In the genomic region with DNA sequence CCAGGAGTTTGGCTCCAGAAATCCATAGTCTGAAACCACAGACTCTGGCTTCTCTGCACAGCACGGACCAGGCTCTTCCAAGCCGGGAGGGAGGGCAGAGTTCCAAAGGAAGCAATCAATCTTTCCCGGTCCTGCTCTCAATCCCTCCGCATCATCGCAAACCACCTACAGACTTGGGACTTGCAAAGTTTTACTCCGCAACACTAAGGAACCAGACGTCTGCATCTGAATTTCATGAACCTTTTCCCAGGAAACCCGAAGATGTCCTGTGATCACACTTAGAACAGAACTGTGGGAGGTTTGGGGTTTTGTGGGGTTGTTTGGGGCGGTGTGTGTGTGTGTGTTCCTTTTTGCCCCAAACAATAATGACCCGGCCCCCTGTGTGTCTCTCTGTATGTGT, we compare ENCODE assay signal across 8 mouse cellular contexts. TPM values are rescaled to one million over a fixed set of nuclear protein-coding genes. Genes with fewer than 3 reads are reported as not detected.
A peak's percentile ranks its signal among the peaks of the same experiment; 100 is the strongest.
DNase-seq lines count a peak whose midpoint lies in the region; ATAC-seq lines count a peak whose summit lies in the region.

No protein-coding gene starts in this region.

- intact Hi-C loops in heart, postnatal 25 days (cut with DNase I) = no loop called here

- H3K4me2 ChIP-seq in embryonic facial prominence, embryonic 15.5 days (replicated peaks) = peak overlapping the region; percentile 73
- peak overlapping the region; percentile 94 for H3K4me2 ChIP-seq in hindbrain, embryonic 16.5 days (ENCODE audit: low read length)
- H3K4me2 ChIP-seq in liver, embryonic 15.5 days = peak overlapping the region; percentile 90
- H3K4me2 ChIP-seq in neural tube, embryonic 15.5 days = peak overlapping the region; percentile 89

- H3K4me3 ChIP-seq in embryonic facial prominence, embryonic 15.5 days (replicated peaks) = peak overlapping the region; percentile 91
- peak overlapping the region; percentile 82 for H3K4me3 ChIP-seq in hindbrain, embryonic 16.5 days (ENCODE audit: low read length)
- peak overlapping the region; percentile 85 for H3K4me3 ChIP-seq in liver, embryonic 15.5 days (replicated peaks)
- H3K4me3 ChIP-seq in neural tube, embryonic 15.5 days (replicated peaks) = peak overlapping the region; percentile 97

- peaks cover 23% of the 10 kb centered on the region for H3K4me1 ChIP-seq in embryonic facial prominence, embryonic 15.5 days
- peaks cover 14% of the 10 kb centered on the region for H3K4me1 ChIP-seq in hindbrain, embryonic 16.5 days (ENCODE audit: control insufficient read depth, insufficient read depth, low read depth, low read length)
- H3K4me1 ChIP-seq in liver, embryonic 15.5 days (replicated peaks) = peaks cover 38% of the 10 kb centered on the region
- H3K4me1 ChIP-seq in neural tube, embryonic 15.5 days = peaks cover 35% of the 10 kb centered on the region

- H3K9ac ChIP-seq in embryonic facial prominence, embryonic 15.5 days = peak overlapping the region; percentile 79
- H3K9ac ChIP-seq in hindbrain, embryonic 16.5 days (ENCODE audit: low read depth, low read length) = peak overlapping the region; percentile 74
- H3K9ac ChIP-seq in liver, embryonic 15.5 days = peak overlapping the region; percentile 89
- peak overlapping the region; percentile 89 for H3K9ac ChIP-seq in neural tube, embryonic 15.5 days (replicated peaks)

- H3K9me3 ChIP-seq in embryonic facial prominence, embryonic 15.5 days (replicated peaks) = no peaks in the 10 kb centered on the region
- H3K9me3 ChIP-seq in hindbrain, embryonic 16.5 days (ENCODE audit: control insufficient read depth, low read length) = no peaks in the 10 kb centered on the region
- no peaks in the 10 kb centered on the region for H3K9me3 ChIP-seq in liver, embryonic 15.5 days (replicated peaks)
- no peaks in the 10 kb centered on the region for H3K9me3 ChIP-seq in neural tube, embryonic 15.5 days (replicated peaks)

- WGBS in embryonic facial prominence, embryonic 15.5 days = 2% methylated on average over 10 of the region's 10 CpGs
- WGBS in hindbrain, embryonic 16.5 days = 4% methylated on average over 10 of the region's 10 CpGs
- WGBS in liver, embryonic 15.5 days (ENCODE audit: insufficient replicate concordance) = 3% methylated on average over 10 of the region's 10 CpGs
- 1% methylated on average over 10 of the region's 10 CpGs for WGBS in neural tube, embryonic 15.5 days

- peak; percentile 21 to 47 for DNase-seq in heart, adult 18-20 months
- no peak for DNase-seq in heart, postnatal 25 days (ENCODE audit: low spot score)
- peak; percentile 78 for DNase-seq in adrenal gland, adult 2 months
- DNase-seq in retina, postnatal 1 day = no peak

- H3K27ac ChIP-seq in embryonic facial prominence, embryonic 15.5 days (replicated peaks) = peak overlapping the region; percentile 77
- peak overlapping the region; percentile 34; the same call in 1 of the 2 replicates for H3K27ac ChIP-seq in hindbrain, embryonic 16.5 days (ENCODE audit: low read depth, low read length)
- H3K27ac ChIP-seq in liver, embryonic 15.5 days (replicated peaks) = peak overlapping the region; percentile 77
- peak overlapping the region; percentile 84 for H3K27ac ChIP-seq in neural tube, embryonic 15.5 days (replicated peaks)

- H3K27me3 ChIP-seq in embryonic facial prominence, embryonic 15.5 days = no peaks in the 10 kb centered on the region
- H3K27me3 ChIP-seq in hindbrain, embryonic 16.5 days (replicated peaks; ENCODE audit: control insufficient read depth, insufficient read depth, low read length) = no peaks in the 10 kb centered on the region
- H3K27me3 ChIP-seq in liver, embryonic 15.5 days = no peaks in the 10 kb centered on the region
- H3K27me3 ChIP-seq in neural tube, embryonic 15.5 days (replicated peaks) = no peaks in the 10 kb centered on the region

- no peaks in the 10 kb centered on the region for H3K36me3 ChIP-seq in embryonic facial prominence, embryonic 15.5 days
- H3K36me3 ChIP-seq in hindbrain, embryonic 16.5 days (ENCODE audit: control insufficient read depth, insufficient read depth, low read length) = no peaks in the 10 kb centered on the region
- H3K36me3 ChIP-seq in liver, embryonic 15.5 days (replicated peaks) = no peaks in the 10 kb centered on the region
- no peaks in the 10 kb centered on the region for H3K36me3 ChIP-seq in neural tube, embryonic 15.5 days

- ATAC-seq in embryonic facial prominence, embryonic 15.5 days (ENCODE audit: insufficient number of reproducible peaks, low FRiP score, low TSS enrichment, low read depth) = no peak
- ATAC-seq in hindbrain, embryonic 16.5 days = peak; percentile 4; the same call in 1 of the 2 replicates
- no peak for ATAC-seq in liver, embryonic 15.5 days (ENCODE audit: insufficient read depth)
- ATAC-seq in neural tube, embryonic 15.5 days (ENCODE audit: low FRiP score) = no peak

RNA-seq across cellular contexts. Expression of a gene that starts 0.8 kb away (rescaled TPM):
- 1 to 10 TPM; 6.8 to 6.9 TPM for total RNA-seq in heart, adult 18-20 months (2021)
- 1 to 10 TPM; 6.9 to 8.6 TPM for total RNA-seq in heart, postnatal 25 days (2021)
- total RNA-seq in adrenal gland, adult 2 months (2021) = 10 to 100 TPM; 18.0 to 25.7 TPM
- 21.8 and 22.6 TPM in 2 replicates for polyA plus RNA-seq in adrenal gland, adult 2 months (2012; rRNA removed)
- 36.5 and 39.8 TPM in 2 replicates for polyA plus RNA-seq in embryonic facial prominence, embryonic 15.5 days (2015; fragmentation: Nextera tagmentation; extraction: Ambion mirVana)
- polyA plus RNA-seq in hindbrain, embryonic 16.5 days (2015; fragmentation: Nextera tagmentation; extraction: Ambion mirVana) = 38.5 and 40.6 TPM in 2 replicates
- polyA plus RNA-seq in liver, embryonic 15.5 days (2015; fragmentation: Nextera tagmentation; extraction: Ambion mirVana) = 14.3 and 15.7 TPM in 2 replicates
- 38.6 and 39.4 TPM in 2 replicates for polyA plus RNA-seq in neural tube, embryonic 15.5 days (2015; fragmentation: Nextera tagmentation; extraction: Ambion mirVana)

Comparison
In these comparisons a context has a peak if more than half of its experiments do, and no peak if none do; other contexts are left out.
1. DNase-seq: peak in heart, adult 18-20 months (2 of 2) and adrenal gland, adult 2 months (single experiment); none in heart, postnatal 25 days (single experiment) and retina, postnatal 1 day (single experiment).
2. H3K27ac ChIP-seq: peak in every context shown above with its lines; median percentile 84 in neural tube, embryonic 15.5 days; 77 in embryonic facial prominence, embryonic 15.5 days; 77 in liver, embryonic 15.5 days; 34 in hindbrain, embryonic 16.5 days.
3. Peak in every context shown above with its lines, with median percentiles within 50 percentile points of each other: H3K4me2 ChIP-seq, H3K4me3 ChIP-seq and H3K9ac ChIP-seq.